ENCODE assay signal across 13 mouse cellular contexts in the genomic region with DNA sequence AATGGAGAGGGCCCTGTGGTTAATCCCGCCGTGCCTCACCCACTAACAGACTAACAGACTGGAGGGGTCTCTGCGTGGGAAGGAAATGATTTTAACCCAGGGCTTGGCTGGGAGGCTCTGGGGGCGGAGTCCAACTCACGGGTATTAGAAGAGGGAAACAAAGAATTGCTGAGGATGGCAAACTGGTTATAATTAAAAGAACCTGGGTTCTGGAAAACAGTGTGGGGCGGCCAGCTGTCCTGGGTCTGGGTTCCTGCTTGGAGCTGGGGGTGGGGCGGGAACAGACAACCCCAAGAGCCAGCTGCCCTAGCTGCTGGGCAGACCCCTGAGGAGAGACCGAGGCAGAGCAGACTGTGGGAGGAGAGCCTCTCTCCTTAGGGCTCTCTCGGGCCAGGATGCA. TPM values are rescaled to one million over a fixed set of nuclear protein-coding genes. Genes with fewer than 3 reads are reported as not detected.
A peak's percentile ranks its signal among the peaks of the same experiment; 100 is the strongest.
DNase-seq lines count a peak whose midpoint lies in the region; ATAC-seq lines count a peak whose summit lies in the region.
"Had no signal": no experiment of that assay in that cellular context is flagged by ENCODE, and none has a peak within 500 bp of the region (broad histone marks: within the 10 kb centered on the region; RNA-seq: fewer than 3 reads in every experiment).

No protein-coding gene starts in this region.

- H3K4me1 ChIP-seq in neural tube, embryonic 12.5 days: peaks cover 15% of the 10 kb centered on the region
- peaks cover 14% of the 10 kb centered on the region for H3K4me1 ChIP-seq in neural tube, embryonic 15.5 days
- peaks cover 10% of the 10 kb centered on the region; the same call in 1 of the 2 replicates for H3K4me1 ChIP-seq in embryonic facial prominence, embryonic 14.5 days (ENCODE audit: control insufficient read depth, insufficient read depth, low read length)
- peaks cover 21% of the 10 kb centered on the region for H3K4me1 ChIP-seq in hindbrain, embryonic 13.5 days (replicated peaks)
- peaks cover 20% of the 10 kb centered on the region for H3K4me1 ChIP-seq in neural tube, embryonic 13.5 days (replicated peaks)

- H3K27ac ChIP-seq in neural tube, embryonic 12.5 days: no peak overlapping the region
- H3K27ac ChIP-seq in neural tube, embryonic 15.5 days (replicated peaks): no peak overlapping the region
- H3K27ac ChIP-seq in embryonic facial prominence, embryonic 14.5 days (replicated peaks; ENCODE audit: low read depth, low read length): peak overlapping the region; percentile 81
- H3K27ac ChIP-seq in hindbrain, embryonic 13.5 days: peak overlapping the region; percentile 60; the same call in 1 of the 2 replicates
- H3K27ac ChIP-seq in neural tube, embryonic 13.5 days (replicated peaks): peak overlapping the region; percentile 11; the same call in 1 of the 2 replicates
- H3K27ac ChIP-seq: hindbrain, embryonic 15.5 days had no signal

- no peak overlapping the region for H3K4me2 ChIP-seq in neural tube, embryonic 12.5 days (replicated peaks)
- no peak overlapping the region for H3K4me2 ChIP-seq in neural tube, embryonic 15.5 days
- H3K4me2 ChIP-seq in embryonic facial prominence, embryonic 14.5 days (ENCODE audit: low read depth, low read length): peak overlapping the region; percentile 29
- H3K4me2 ChIP-seq in hindbrain, embryonic 13.5 days: no peak overlapping the region
- no peak overlapping the region for H3K4me2 ChIP-seq in neural tube, embryonic 13.5 days
- H3K4me2 ChIP-seq: hindbrain, embryonic 15.5 days had no signal

- H3K9me3 ChIP-seq in neural tube, embryonic 12.5 days: no peaks in the 10 kb centered on the region
- H3K9me3 ChIP-seq in neural tube, embryonic 15.5 days (replicated peaks): no peaks in the 10 kb centered on the region
- H3K9me3 ChIP-seq in embryonic facial prominence, embryonic 14.5 days (ENCODE audit: control insufficient read depth, low read length): no peaks in the 10 kb centered on the region
- no peaks in the 10 kb centered on the region for H3K9me3 ChIP-seq in hindbrain, embryonic 13.5 days
- H3K9me3 ChIP-seq in neural tube, embryonic 13.5 days: no peaks in the 10 kb centered on the region
- H3K9me3 ChIP-seq: hindbrain, embryonic 15.5 days had no signal

- no peak overlapping the region for H3K9ac ChIP-seq in neural tube, embryonic 12.5 days
- no peak overlapping the region for H3K9ac ChIP-seq in neural tube, embryonic 15.5 days (replicated peaks)
- peak overlapping the region; percentile 25; the same call in 1 of the 2 replicates for H3K9ac ChIP-seq in embryonic facial prominence, embryonic 14.5 days (ENCODE audit: low read depth, low read length)
- H3K9ac ChIP-seq in hindbrain, embryonic 13.5 days: no peak overlapping the region
- no peak overlapping the region for H3K9ac ChIP-seq in neural tube, embryonic 13.5 days
- H3K9ac ChIP-seq: hindbrain, embryonic 15.5 days had no signal

- DNase-seq in embryonic facial prominence, embryonic 14.5 days (ENCODE audit: low spot score): peak; percentile 83
- DNase-seq in layer of hippocampus, postnatal 36 days: no peak
- DNase-seq in cerebellum, postnatal 14 days: no peak
- DNase-seq in embryo, embryonic 10.5 days (ENCODE audit: low spot score): no peak
- DNase-seq: adrenal gland, postnatal 14 days; cerebellum, postnatal 25 days; gastrocnemius, postnatal 25 days; right cerebral cortex, adult 18-20 months had no signal

- H3K27me3 ChIP-seq in neural tube, embryonic 12.5 days (replicated peaks): no peaks in the 10 kb centered on the region
- no peaks in the 10 kb centered on the region for H3K27me3 ChIP-seq in neural tube, embryonic 15.5 days (replicated peaks)
- H3K27me3 ChIP-seq in embryonic facial prominence, embryonic 14.5 days (replicated peaks; ENCODE audit: control insufficient read depth, insufficient read depth, low read length): no peaks in the 10 kb centered on the region
- H3K27me3 ChIP-seq in hindbrain, embryonic 13.5 days: no peaks in the 10 kb centered on the region
- H3K27me3 ChIP-seq in neural tube, embryonic 13.5 days: no peaks in the 10 kb centered on the region
- H3K27me3 ChIP-seq: hindbrain, embryonic 15.5 days had no signal

- no peak overlapping the region for H3K4me3 ChIP-seq in neural tube, embryonic 12.5 days
- no peak overlapping the region for H3K4me3 ChIP-seq in neural tube, embryonic 15.5 days (replicated peaks)
- H3K4me3 ChIP-seq in embryonic facial prominence, embryonic 14.5 days (ENCODE audit: low read depth, low read length): no peak overlapping the region
- H3K4me3 ChIP-seq in hindbrain, embryonic 13.5 days: no peak overlapping the region
- H3K4me3 ChIP-seq in neural tube, embryonic 13.5 days: no peak overlapping the region
- H3K4me3 ChIP-seq: hindbrain, embryonic 15.5 days had no signal

- no peaks in the 10 kb centered on the region for H3K36me3 ChIP-seq in neural tube, embryonic 12.5 days
- no peaks in the 10 kb centered on the region for H3K36me3 ChIP-seq in neural tube, embryonic 15.5 days
- no peaks in the 10 kb centered on the region for H3K36me3 ChIP-seq in embryonic facial prominence, embryonic 14.5 days (ENCODE audit: control insufficient read depth, insufficient read depth, low read length)
- no peaks in the 10 kb centered on the region for H3K36me3 ChIP-seq in hindbrain, embryonic 13.5 days
- H3K36me3 ChIP-seq in neural tube, embryonic 13.5 days: no peaks in the 10 kb centered on the region
- H3K36me3 ChIP-seq: hindbrain, embryonic 15.5 days had no signal

- peak; percentile 55 for ATAC-seq in neural tube, embryonic 12.5 days (ENCODE audit: low FRiP score, low read depth)
- ATAC-seq in neural tube, embryonic 15.5 days (ENCODE audit: low FRiP score): no peak
- ATAC-seq in embryonic facial prominence, embryonic 14.5 days (ENCODE audit: low read depth): peak; percentile 73
- no peak for ATAC-seq in hindbrain, embryonic 13.5 days (ENCODE audit: low FRiP score)
- peak; percentile 74; the same call in 1 of the 2 replicates for ATAC-seq in neural tube, embryonic 13.5 days (ENCODE audit: low read depth)

- 27% methylated on average over 9 of the region's 9 CpGs for WGBS in neural tube, embryonic 12.5 days
- WGBS in neural tube, embryonic 15.5 days: 20% methylated on average over 9 of the region's 9 CpGs
- 7% methylated on average over 7 of the region's 9 CpGs for WGBS in embryonic facial prominence, embryonic 14.5 days
- 27% methylated on average over 9 of the region's 9 CpGs for WGBS in hindbrain, embryonic 13.5 days
- 27% methylated on average over 9 of the region's 9 CpGs for WGBS in neural tube, embryonic 13.5 days

RNA-seq across cellular contexts. Expression of a gene that starts 32.2 kb away (rescaled TPM):
- 27.6 and 28.7 TPM in 2 replicates for polyA plus RNA-seq in neural tube, embryonic 12.5 days (2016; fragmentation: Nextera tagmentation; extraction: Ambion mirVana)
- 20.1 and 30.6 TPM in 2 replicates for polyA plus RNA-seq in neural tube, embryonic 15.5 days (2015; fragmentation: Nextera tagmentation; extraction: Ambion mirVana)
- 38.0 and 41.9 TPM in 2 replicates for polyA plus RNA-seq in embryonic facial prominence, embryonic 14.5 days (2014; fragmentation: Nextera tagmentation; extraction: Ambion mirVana)
- polyA plus RNA-seq in hindbrain, embryonic 13.5 days (2015; fragmentation: Nextera tagmentation; extraction: Ambion mirVana): 13.8 and 15.9 TPM in 2 replicates
- polyA plus RNA-seq in neural tube, embryonic 13.5 days (2015; fragmentation: Nextera tagmentation; extraction: Ambion mirVana): 16.5 and 18.9 TPM in 2 replicates
- 1 to 10 TPM; 7.3 to 9.3 TPM for total RNA-seq in layer of hippocampus, postnatal 36 days (2021)

Comparison
In these comparisons a context has a peak if more than half of its experiments do, and no peak if none do; other contexts are left out.
1. ATAC-seq: peak in neural tube, embryonic 12.5 days (single experiment), embryonic facial prominence, embryonic 14.5 days (single experiment) and neural tube, embryonic 13.5 days (single experiment); none in neural tube, embryonic 15.5 days (single experiment) and hindbrain, embryonic 13.5 days (single experiment).
2. H3K27ac ChIP-seq: peak in embryonic facial prominence, embryonic 14.5 days (single experiment), hindbrain, embryonic 13.5 days (single experiment) and neural tube, embryonic 13.5 days (single experiment); none in neural tube, embryonic 12.5 days (single experiment) and neural tube, embryonic 15.5 days (single experiment).